In the genomic region with DNA sequence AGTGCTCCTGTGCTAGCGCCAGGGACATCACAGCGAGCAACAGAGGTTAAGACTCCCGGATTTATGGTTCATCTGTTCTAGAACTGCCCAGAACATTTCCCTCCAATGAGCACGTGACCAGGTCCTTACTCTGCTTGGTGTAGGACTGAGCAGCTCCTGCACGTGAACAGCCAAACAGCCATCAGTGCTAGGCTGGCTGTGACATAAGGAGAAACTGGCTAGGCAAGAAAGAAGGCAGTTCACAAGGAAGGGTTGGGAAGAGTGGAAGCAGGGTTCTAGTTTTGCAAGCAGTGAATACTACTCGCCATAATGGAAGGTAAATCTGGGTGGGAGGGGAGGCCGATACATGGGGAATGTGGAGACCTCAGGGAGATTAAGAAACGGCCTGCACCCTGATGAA, we compare ENCODE assay signal across 20 mouse cellular contexts. TPM values are rescaled to one million over a fixed set of nuclear protein-coding genes. Genes with fewer than 3 reads are reported as not detected.
"Had no signal": no experiment of that assay in that cellular context is flagged by ENCODE, and none has a peak within 500 bp of the region (broad histone marks: within the 10 kb centered on the region; RNA-seq: fewer than 3 reads in every experiment).

No protein-coding gene starts in this region.

- H3K9me3 ChIP-seq: liver, embryonic 15.5 days; midbrain, embryonic 10.5 days had no signal

- ATAC-seq: hindbrain, postnatal 0 days; lung, postnatal 0 days; midbrain, embryonic 16.5 days had no signal

- H3K9ac ChIP-seq: liver, embryonic 15.5 days had no signal

- H3K4me2 ChIP-seq: liver, embryonic 11.5 days; liver, embryonic 15.5 days had no signal

- H3K27ac ChIP-seq: hindbrain, postnatal 0 days; liver, embryonic 15.5 days; midbrain, embryonic 10.5 days had no signal

- H3K4me1 ChIP-seq: liver, embryonic 15.5 days; midbrain, embryonic 10.5 days had no signal

- H3K27me3 ChIP-seq: liver, embryonic 15.5 days had no signal

- H3K36me3 ChIP-seq: liver, embryonic 15.5 days; midbrain, embryonic 10.5 days had no signal

- DNase-seq: kidney, adult 9 months; kidney, postnatal 14 days; layer of hippocampus, postnatal 36 days; left cerebral cortex, postnatal 4 days; lung, adult 2 months; lung, postnatal 36 days; right cerebral cortex, adult 18-20 months; right cerebral cortex, postnatal 25 days; thymus, postnatal 4 days had no signal

- H3K4me3 ChIP-seq: liver, embryonic 15.5 days; midbrain, embryonic 10.5 days had no signal

RNA-seq across cellular contexts. Expression of gene Gm6993, which starts 14.4 kb away (rescaled TPM):
- total RNA-seq: hindbrain, postnatal 0 days; layer of hippocampus, postnatal 36 days; left cerebral cortex, postnatal 4 days; megakaryocyte, adult 5-6 weeks had no signal
- polyA plus RNA-seq: hindbrain, postnatal 0 days; intestine, embryonic 14.5 days; limb, embryonic 14.5 days; liver, embryonic 11.5 days; liver, embryonic 15.5 days; lung, adult 2 months; lung, postnatal 0 days; midbrain, embryonic 10.5 days; midbrain, embryonic 16.5 days; neural tube, embryonic 14.5 days; small intestine, adult 2 months had no signal
